Mouse (Mus musculus) liver, adult 2 months (tissue): ENCODE measurements around the gene Kcnt2.

Experiments used
- CTCF ChIP-seq: fragments of 200-500 bp; IDR thresholded peaks from 2 replicates; pipeline ENCODE4 v1.5.1; 2011; ENCODE audit warnings: low read depth, low read length, control low read depth
- POLR2A ChIP-seq: fragments of 200-500 bp; IDR thresholded peaks from 2 replicates; pipeline ENCODE4 v1.6.1; 2011; ENCODE audit warnings: low read length, control low read depth; ENCODE audit not compliant: insufficient read depth; ENCODE audit errors: extremely low read depth

- no peak for TF ChIP-seq CTCF
- TF ChIP-seq POLR2A: no peak
Observed at GRCm38 (mm10) chr1:140273624-140274023, 27.7 kb downstream of the Kcnt2 start.
